Mouse (Mus musculus): ENCODE measurements around the gene Wdr18. TPM values are rescaled to one million over a fixed set of nuclear protein-coding genes. Genes with fewer than 3 reads are reported as not detected.

Wdr18 gene
- polyA plus RNA-seq, 1 experiment from 2014 or later = 123 TPM

- WGBS = 92% methylated on average over 18 of the region's 18 CpGs
- H3K4me3 ChIP-seq (ENCODE audit: low read depth, low read length) = no peak overlapping the region
Observed at GRCm38 (mm10) chr10:79929967-79930825, 29.8 kb upstream of the Wdr18 start.

GRCm38 (mm10) chr10:79930826-79931186 lies 29.1 kb upstream of the Wdr18 start:
- Histone ChIP-seq H3K36me3 (replicated peaks; ENCODE audit: control insufficient read depth, insufficient read depth, low read depth, low read length) (no peaks in the 10 kb centered on the region; the same call in 1 of the 2 replicates), H3K4me1 (ENCODE audit: control insufficient read depth, insufficient read depth, low read length) (peaks cover 18% of the 10 kb centered on the region; the same call in 1 of the 2 replicates), H3K9me3 (replicated peaks; ENCODE audit: control insufficient read depth, low read length) (no peaks in the 10 kb centered on the region), H3K4me3 (ENCODE audit: low read depth, low read length) (no peak overlapping the region), H3K4me2 (ENCODE audit: low read depth, low read length) (no peak overlapping the region), H3K9ac (replicated peaks; ENCODE audit: low read length) (no peak overlapping the region), H3K27me3 (ENCODE audit: control insufficient read depth, insufficient read depth, low read length) (no peaks in the 10 kb centered on the region), H3K27ac (replicated peaks; ENCODE audit: low read depth, low read length) (no peak overlapping the region)
- 90% methylated on average over 16 of the region's 16 CpGs for WGBS
- ATAC-seq (replicated peaks; ENCODE audit: insufficient number of reproducible peaks, low FRiP score, low TSS enrichment, low read depth) (no peak), DNase-seq (ENCODE audit: low spot score) (no peak)

More at GRCm38 (mm10) chr10:79929967-79930825, 29.8 kb upstream of the Wdr18 start:
- Histone ChIP-seq H3K4me1 (ENCODE audit: control insufficient read depth, insufficient read depth, low read length) (peaks cover 18% of the 10 kb centered on the region; the same call in 1 of the 2 replicates), H3K9ac (replicated peaks; ENCODE audit: low read length) (no peak overlapping the region), H3K9me3 (replicated peaks; ENCODE audit: control insufficient read depth, low read length) (no peaks in the 10 kb centered on the region), H3K27ac (replicated peaks; ENCODE audit: low read depth, low read length) (no peak overlapping the region), H3K36me3 (replicated peaks; ENCODE audit: control insufficient read depth, insufficient read depth, low read depth, low read length) (no peaks in the 10 kb centered on the region; the same call in 1 of the 2 replicates), H3K4me2 (ENCODE audit: low read depth, low read length) (no peak overlapping the region), H3K27me3 (ENCODE audit: control insufficient read depth, insufficient read depth, low read length) (no peaks in the 10 kb centered on the region)
- no peak for ATAC-seq (replicated peaks; ENCODE audit: insufficient number of reproducible peaks, low FRiP score, low TSS enrichment, low read depth)
- no peak for DNase-seq (ENCODE audit: low spot score)

GRCm38 (mm10) chr10:79931797-79932196 lies 28.2 kb upstream of the Wdr18 start:
- no peak overlapping the region; the same call in 1 of the 2 replicates for H3K9ac ChIP-seq (replicated peaks; ENCODE audit: low read length)
- H3K4me2 ChIP-seq (ENCODE audit: low read depth, low read length) = no peak overlapping the region
- no peak overlapping the region for H3K4me3 ChIP-seq (ENCODE audit: low read depth, low read length)
- H3K36me3 ChIP-seq (replicated peaks; ENCODE audit: control insufficient read depth, insufficient read depth, low read depth, low read length) = no peaks in the 10 kb centered on the region; the same call in 1 of the 2 replicates
- H3K9me3 ChIP-seq (replicated peaks; ENCODE audit: control insufficient read depth, low read length) = no peaks in the 10 kb centered on the region
- ATAC-seq (replicated peaks; ENCODE audit: insufficient number of reproducible peaks, low FRiP score, low TSS enrichment, low read depth) (no peak), DNase-seq (ENCODE audit: low spot score) (no peak)
- peaks cover 16% of the 10 kb centered on the region; the same call in 1 of the 2 replicates for H3K4me1 ChIP-seq (ENCODE audit: control insufficient read depth, insufficient read depth, low read length)
- H3K27ac ChIP-seq (replicated peaks; ENCODE audit: low read depth, low read length) = no peak overlapping the region
- WGBS = 89% methylated on average over 9 of the region's 9 CpGs
- H3K27me3 ChIP-seq (ENCODE audit: control insufficient read depth, insufficient read depth, low read length) = no peaks in the 10 kb centered on the region

- H3K4me2 ChIP-seq (ENCODE audit: low read depth, low read length) = 0 out of 2 replicates have a peak overlapping the region, but pooled peaks have one; percentile 16
- ATAC-seq (replicated peaks; ENCODE audit: insufficient number of reproducible peaks, low FRiP score, low TSS enrichment, low read depth) (no peak), DNase-seq (ENCODE audit: low spot score) (peak; percentile 67)
- H3K36me3 ChIP-seq (replicated peaks; ENCODE audit: control insufficient read depth, insufficient read depth, low read depth, low read length) = no peaks in the 10 kb centered on the region; the same call in 1 of the 2 replicates
- H3K27ac ChIP-seq (replicated peaks; ENCODE audit: low read depth, low read length) = peak overlapping the region; percentile 52
- H3K4me3 ChIP-seq (ENCODE audit: low read depth, low read length) = no peak overlapping the region
- H3K27me3 ChIP-seq (ENCODE audit: control insufficient read depth, insufficient read depth, low read length) = no peaks in the 10 kb centered on the region
- peak overlapping the region; percentile 18; the same call in 1 of the 2 replicates for H3K9ac ChIP-seq (replicated peaks; ENCODE audit: low read length)
- no peaks in the 10 kb centered on the region for H3K9me3 ChIP-seq (replicated peaks; ENCODE audit: control insufficient read depth, low read length)
- H3K4me1 ChIP-seq (ENCODE audit: control insufficient read depth, insufficient read depth, low read length) = peaks cover 16% of the 10 kb centered on the region; the same call in 1 of the 2 replicates
- 10% methylated on average over 8 of the region's 8 CpGs for WGBS
Observed at GRCm38 (mm10) chr10:79932736-79933135, 27.2 kb upstream of the Wdr18 start.

GRCm38 (mm10) chr10:79933145-79933679 lies 26.7 kb upstream of the Wdr18 start:
- WGBS = 58% methylated on average over 9 of the region's 9 CpGs
- Histone ChIP-seq H3K27me3 (ENCODE audit: control insufficient read depth, insufficient read depth, low read length) (no peaks in the 10 kb centered on the region), H3K4me3 (ENCODE audit: low read depth, low read length) (no peak overlapping the region), H3K4me1 (ENCODE audit: control insufficient read depth, insufficient read depth, low read length) (peaks cover 16% of the 10 kb centered on the region; the same call in 1 of the 2 replicates), H3K27ac (replicated peaks; ENCODE audit: low read depth, low read length) (peak overlapping the region; percentile 52), H3K9me3 (replicated peaks; ENCODE audit: control insufficient read depth, low read length) (no peaks in the 10 kb centered on the region), H3K9ac (replicated peaks; ENCODE audit: low read length) (no peak overlapping the region), H3K36me3 (replicated peaks; ENCODE audit: control insufficient read depth, insufficient read depth, low read depth, low read length) (no peaks in the 10 kb centered on the region; the same call in 1 of the 2 replicates), H3K4me2 (ENCODE audit: low read depth, low read length) (no peak overlapping the region)
- DNase-seq (ENCODE audit: low spot score) (no peak), ATAC-seq (replicated peaks; ENCODE audit: insufficient number of reproducible peaks, low FRiP score, low TSS enrichment, low read depth) (no peak)

GRCm38 (mm10) chr10:79933861-79934260 lies 26.1 kb upstream of the Wdr18 start:
- H3K4me1 ChIP-seq (ENCODE audit: control insufficient read depth, insufficient read depth, low read length) = peaks cover 14% of the 10 kb centered on the region; the same call in 1 of the 2 replicates
- H3K9ac ChIP-seq (replicated peaks; ENCODE audit: low read length) = no peak overlapping the region
- no peaks in the 10 kb centered on the region; the same call in 1 of the 2 replicates for H3K36me3 ChIP-seq (replicated peaks; ENCODE audit: control insufficient read depth, insufficient read depth, low read depth, low read length)
- 52% methylated on average over 6 of the region's 6 CpGs for WGBS
- H3K27me3 ChIP-seq (ENCODE audit: control insufficient read depth, insufficient read depth, low read length) = no peaks in the 10 kb centered on the region
- H3K9me3 ChIP-seq (replicated peaks; ENCODE audit: control insufficient read depth, low read length) = no peaks in the 10 kb centered on the region
- H3K4me2 ChIP-seq (ENCODE audit: low read depth, low read length) = no peak overlapping the region
- no peak overlapping the region for H3K27ac ChIP-seq (replicated peaks; ENCODE audit: low read depth, low read length)
- no peak overlapping the region for H3K4me3 ChIP-seq (ENCODE audit: low read depth, low read length)
- DNase-seq (ENCODE audit: low spot score) (no peak), ATAC-seq (replicated peaks; ENCODE audit: insufficient number of reproducible peaks, low FRiP score, low TSS enrichment, low read depth) (no peak)

- H3K36me3 ChIP-seq (replicated peaks; ENCODE audit: control insufficient read depth, insufficient read depth, low read depth, low read length) = no peaks in the 10 kb centered on the region; the same call in 1 of the 2 replicates
- DNase-seq (ENCODE audit: low spot score) = no peak
- 73% methylated on average over 13 of the region's 13 CpGs for WGBS
- no peak overlapping the region for H3K4me2 ChIP-seq (ENCODE audit: low read depth, low read length)
- H3K9ac ChIP-seq (replicated peaks; ENCODE audit: low read length) = no peak overlapping the region
- no peak for ATAC-seq (replicated peaks; ENCODE audit: insufficient number of reproducible peaks, low FRiP score, low TSS enrichment, low read depth)
- no peaks in the 10 kb centered on the region for H3K9me3 ChIP-seq (replicated peaks; ENCODE audit: control insufficient read depth, low read length)
- no peaks in the 10 kb centered on the region for H3K27me3 ChIP-seq (ENCODE audit: control insufficient read depth, insufficient read depth, low read length)
- no peak overlapping the region for H3K27ac ChIP-seq (replicated peaks; ENCODE audit: low read depth, low read length)
- H3K4me1 ChIP-seq (ENCODE audit: control insufficient read depth, insufficient read depth, low read length) = peaks cover 11% of the 10 kb centered on the region; the same call in 1 of the 2 replicates
- H3K4me3 ChIP-seq (ENCODE audit: low read depth, low read length) = no peak overlapping the region
Observed at GRCm38 (mm10) chr10:79934272-79934721, 25.7 kb upstream of the Wdr18 start.
